Mouse (Mus musculus): ENCODE data around the gene Pgpep1. TPM values are rescaled to one million over a fixed set of nuclear protein-coding genes. Genes with fewer than 3 reads are reported as not detected.

The Pgpep1 gene
- total and polyA plus RNA-seq, 3 experiments = 12.3 to 30.0 (median 22.9) TPM

DNA sequence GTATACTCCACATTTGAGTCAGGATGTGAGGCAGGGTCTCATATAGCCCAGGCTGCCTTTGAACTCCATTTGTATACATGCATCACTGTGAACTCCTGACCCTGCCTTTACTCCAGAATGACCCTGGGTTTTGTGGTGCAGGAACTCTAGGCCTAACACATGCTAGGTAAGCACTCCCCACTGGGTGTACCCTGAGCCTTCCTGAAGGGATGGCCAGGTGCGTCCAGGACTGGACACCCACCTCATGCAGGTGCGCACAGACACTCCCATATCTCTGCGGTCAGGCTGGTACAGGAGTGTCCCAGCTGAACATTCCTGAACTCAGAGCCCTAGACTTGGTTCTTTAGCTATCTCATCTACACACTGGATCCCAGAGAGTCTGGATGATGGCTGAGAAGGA lies 13.9 kb upstream of the Pgpep1 start (continued):
- TF ChIP-seq HCFC1 (IDR thresholded peaks at IDR 0.05; ENCODE audit: low read depth, low read length) (no peak), USF1 (IDR thresholded peaks at IDR 0.05; ENCODE audit: low read depth, low read length) (no peak), IRF4 (IDR thresholded peaks at IDR 0.05; ENCODE audit: low read depth, low read length) (no peak)

DNA sequence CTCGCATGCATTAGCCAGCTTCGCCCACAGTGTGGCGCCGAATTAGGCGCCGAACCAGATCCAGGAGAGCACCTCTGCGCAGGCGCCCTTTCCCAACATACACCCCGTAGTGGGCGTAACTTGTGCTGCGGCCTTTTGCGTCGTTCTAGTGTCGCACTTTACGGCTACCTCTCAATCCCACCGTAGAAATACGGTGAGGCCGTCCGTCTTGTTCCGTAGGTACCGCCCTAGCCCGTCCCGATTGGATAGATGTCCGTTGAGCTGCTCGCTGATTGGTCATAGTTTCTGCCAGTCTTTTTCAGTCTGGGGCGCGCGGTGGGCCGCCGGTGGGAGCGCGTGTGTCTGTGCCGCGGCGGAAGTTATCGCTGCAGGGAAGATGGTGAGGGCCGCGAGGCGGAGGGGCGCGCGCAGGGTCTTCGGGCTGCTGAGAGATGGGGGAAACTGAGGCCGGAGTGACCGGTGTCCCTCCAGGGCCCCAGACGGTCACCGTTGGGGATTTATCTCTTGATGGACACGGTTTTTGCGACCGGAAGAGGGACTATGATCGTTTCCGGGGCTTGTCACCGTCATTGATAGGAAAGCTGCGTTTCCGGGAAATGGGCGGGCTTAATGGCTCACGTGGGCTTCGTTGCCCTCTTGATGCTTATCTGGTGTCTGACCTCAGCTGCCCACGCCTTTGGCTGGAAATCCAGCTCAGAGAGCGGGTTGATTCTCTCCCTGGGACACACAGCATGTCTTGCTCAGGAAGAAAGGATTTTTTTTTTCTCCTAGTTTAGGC lies 13.1 kb upstream of the Pgpep1 start, which contains the start of gene Lsm4:
Lsm4 (plus strand) TSS at position 170 of the 778 bp plus-strand sequence.
- peak; percentile 99 for DNase-seq (ENCODE audit: extremely low read depth)
- Histone ChIP-seq H3K4me2 (ENCODE audit: insufficient read depth, low read depth, poor library complexity, severe bottlenecking) (peak within 1 kb of the TSS; percentile 69), H3K4me3 (replicated peaks in 1 of 3; ENCODE audit: low read depth in 2 of 3, low read length in 2 of 3, poor library complexity in 1 of 3) (peak within 1 kb of the TSS; percentile 65 to 72 (median 67)), H3K4me1 (ENCODE audit: control insufficient read depth in 1 of 2, insufficient read depth in 2 of 2) (peaks cover 29 to 53% of the 10 kb centered on the region in 2 experiments), H3K79me2 (replicated peaks; ENCODE audit: control insufficient read depth, extremely low read depth, insufficient read depth, poor library complexity, severe bottlenecking) (peaks cover 16% of the 10 kb centered on the region), H3K27me3 (replicated peaks) (no peaks in the 10 kb centered on the region), H3K36me3 (replicated peaks in 1 of 2; ENCODE audit: control insufficient read depth in 1 of 2, insufficient read depth in 1 of 2, low read length in 1 of 2) (peaks cover 19% of the 10 kb centered on the region in 2 experiments), H3K9me3 (replicated peaks; ENCODE audit: low read length) (no peaks in the 10 kb centered on the region), H3K27ac (ENCODE audit: insufficient read depth, low read depth) (peak within 1 kb of the TSS; percentile 75), H3K9ac (ENCODE audit: insufficient read depth, low read depth) (peak within 1 kb of the TSS; percentile 91)
- dilution Hi-C loops (cut with MboI; ENCODE audit: extremely low pct_ligation_motif_present, extremely low pct_unique_long_range_greater_than_20kb, low sequenced_read_pairs) = no loop called here
- in situ Hi-C loops (cut with MboI; ENCODE audit: low pct_ligation_motif_present, low pct_unique_long_range_greater_than_20kb, low sequenced_read_pairs) = no loop called here
- TF ChIP-seq E2F4 (IDR thresholded peaks at IDR 0.05; ENCODE audit: insufficient replicate concordance, low read depth, low read length) = peak; percentile 54; the same call in 1 of the 2 replicates
- peak; percentile 5; the same call in 1 of the 2 replicates for TF ChIP-seq IRF4 (IDR thresholded peaks at IDR 0.05; ENCODE audit: low read depth, low read length)
- peak; percentile 74 for TF ChIP-seq BHLHE40 (IDR thresholded peaks at IDR 0.05; ENCODE audit: low read depth, low read length)
- TF ChIP-seq POLR2AphosphoS2 (IDR thresholded peaks at IDR 0.05; ENCODE audit: low read depth, low read length) = peak; percentile 76; the same call in 1 of the 2 replicates
- TF ChIP-seq KAT2A (IDR thresholded peaks at IDR 0.05; ENCODE audit: insufficient replicate concordance, low read length) = peak; percentile 85; the same call in 1 of the 2 replicates
- peak; percentile 87 for TF ChIP-seq USF2 (conservative IDR thresholded peaks at IDR 0.05; ENCODE audit: low read depth, low read length)
- TF ChIP-seq MAX (IDR thresholded peaks at IDR 0.05; ENCODE audit: low read length) = peak; percentile 84
- peak; percentile 66 for TF ChIP-seq TCF12 (IDR thresholded peaks at IDR 0.05; ENCODE audit: low read depth, low read length)
- TF ChIP-seq NELFE (IDR thresholded peaks at IDR 0.05; ENCODE audit: low read depth, low read length) = peak; percentile 88
- TF ChIP-seq CHD1 (IDR thresholded peaks at IDR 0.05; ENCODE audit: low read depth, low read length) = no peak
- TF ChIP-seq CHD2 (IDR thresholded peaks at IDR 0.05; ENCODE audit: low read length) = peak; percentile 92
- peak; percentile 95 for TF ChIP-seq MXI1 (IDR thresholded peaks at IDR 0.05; ENCODE audit: low read depth, low read length)
- peak; percentile 80 for TF ChIP-seq HCFC1 (IDR thresholded peaks at IDR 0.05; ENCODE audit: low read depth, low read length)
- TF ChIP-seq SIN3A (IDR thresholded peaks at IDR 0.05; ENCODE audit: low read length) = peak; percentile 74
- peak; percentile 95 for TF ChIP-seq SMC3 (IDR thresholded peaks at IDR 0.05; ENCODE audit: low read depth, low read length)
- no peak for TF ChIP-seq UBTF (IDR thresholded peaks at IDR 0.05; ENCODE audit: low read depth, low read length)
- peak; percentile 87 for TF ChIP-seq ELF1 (IDR thresholded peaks at IDR 0.05; ENCODE audit: low read depth, low read length)
- no peak for TF ChIP-seq MAFK (IDR thresholded peaks at IDR 0.05; ENCODE audit: insufficient replicate concordance, low read length)
- TF ChIP-seq RCOR1 (conservative IDR thresholded peaks at IDR 0.05; ENCODE audit: low read depth, low read length) = no peak
- peak; percentile 48; the same call in 1 of the 2 replicates for TF ChIP-seq MEF2A (IDR thresholded peaks at IDR 0.05; ENCODE audit: borderline replicate concordance, low read depth, low read length)
- TF ChIP-seq ZKSCAN1 (IDR thresholded peaks at IDR 0.05; ENCODE audit: borderline replicate concordance, low read depth, low read length) = no peak
- peak in 1 of 2 experiments; percentile 87; a peak in 2 of 4 replicates for TF ChIP-seq CTCF (conservative IDR thresholded peaks at IDR 0.05 in 1 of 2, IDR thresholded peaks at IDR 0.05 in 1 of 2; ENCODE audit: low read depth in 2 of 2, low read length in 2 of 2)
- TF ChIP-seq MAZ (IDR thresholded peaks at IDR 0.05; ENCODE audit: low read depth, low read length) = 0 out of 2 replicates have a peak, but pooled peaks have one; percentile 54
- TF ChIP-seq MYC (IDR thresholded peaks at IDR 0.05; ENCODE audit: low read depth, low read length) = peak; percentile 86
- peak; percentile 70 for TF ChIP-seq RAD21 (IDR thresholded peaks at IDR 0.05; ENCODE audit: low read depth, low read length)
- no peak for TF ChIP-seq PAX5 (IDR thresholded peaks at IDR 0.05; ENCODE audit: low read length)
- peak; percentile 84 for TF ChIP-seq ZMIZ1 (IDR thresholded peaks at IDR 0.05; ENCODE audit: low read depth, low read length)
- no peak for TF ChIP-seq EP300 (IDR thresholded peaks at IDR 0.05; ENCODE audit: low read length)
- TF ChIP-seq JUN (IDR thresholded peaks at IDR 0.05; ENCODE audit: insufficient read depth, low read depth, low read length) = peak; percentile 19; the same call in 1 of the 2 replicates
- TF ChIP-seq JUND (conservative IDR thresholded peaks at IDR 0.05; ENCODE audit: low read depth, low read length) = no peak
- peak; percentile 91 for TF ChIP-seq POLR2A (IDR thresholded peaks at IDR 0.05; ENCODE audit: low read depth, low read length)
- no peak; the same call in 1 of the 2 replicates for TF ChIP-seq GABPA (IDR thresholded peaks at IDR 0.05; ENCODE audit: insufficient replicate concordance, low read depth, low read length)
- TF ChIP-seq ZNF384 (IDR thresholded peaks at IDR 0.05; ENCODE audit: low read depth, low read length) = no peak
- peak; percentile 26; the same call in 1 of the 2 replicates for TF ChIP-seq ZC3H11A (IDR thresholded peaks at IDR 0.05; ENCODE audit: low read depth, low read length)
